Comparison of ENCODE assay signal across 20 mouse cellular contexts in the genomic region with DNA sequence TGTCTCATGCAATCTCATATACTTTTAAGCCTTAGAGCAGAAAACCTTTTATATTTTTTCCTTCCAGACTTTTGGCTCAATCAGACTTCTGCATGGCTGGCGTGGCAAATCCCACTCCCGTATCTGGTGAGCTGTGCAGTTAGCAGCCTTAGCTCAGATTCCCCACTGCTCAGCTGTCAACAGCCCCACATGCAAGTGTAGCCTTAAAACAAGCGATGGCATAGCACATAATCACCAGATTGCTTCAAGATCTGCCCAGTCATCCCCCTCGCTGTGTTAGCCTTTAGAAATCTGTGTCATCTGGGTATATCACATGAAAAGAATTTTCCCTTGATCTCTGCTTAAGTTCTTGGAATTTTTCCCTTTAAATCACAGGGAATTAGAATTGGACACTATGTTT.
DNase-seq lines count a peak whose midpoint lies in the region; ATAC-seq lines count a peak whose summit lies in the region.
"Had no signal": no experiment of that assay in that cellular context is flagged by ENCODE, and none has a peak within 500 bp of the region (broad histone marks: within the 10 kb centered on the region; RNA-seq: fewer than 3 reads in every experiment).

No protein-coding gene starts in this region.

- H3K4me1 ChIP-seq in forebrain, embryonic 16.5 days (replicated peaks; ENCODE audit: control insufficient read depth, insufficient read depth, low read length): peaks cover 2% of the 10 kb centered on the region; the same call in 1 of the 2 replicates
- no peaks in the 10 kb centered on the region for H3K4me1 ChIP-seq in forebrain, embryonic 11.5 days (replicated peaks; ENCODE audit: control insufficient read depth, insufficient read depth, low read length)
- H3K4me1 ChIP-seq in intestine, embryonic 15.5 days (replicated peaks): no peaks in the 10 kb centered on the region
- H3K4me1 ChIP-seq: hindbrain, embryonic 15.5 days; limb, embryonic 13.5 days; liver, embryonic 15.5 days; megakaryocyte, embryonic 14.5 days had no signal

- 0 out of 2 replicates have a peak, but pooled peaks have one; percentile 50 for ATAC-seq in forebrain, embryonic 16.5 days
- no peak for ATAC-seq in forebrain, embryonic 11.5 days (replicated peaks; ENCODE audit: low FRiP score)
- no peak for ATAC-seq in intestine, embryonic 15.5 days
- ATAC-seq: lung, postnatal 0 days had no signal

- no peak overlapping the region for H3K4me3 ChIP-seq in forebrain, embryonic 16.5 days (replicated peaks; ENCODE audit: low read length)
- H3K4me3 ChIP-seq in forebrain, embryonic 11.5 days (ENCODE audit: low read depth, low read length): no peak overlapping the region
- no peak overlapping the region for H3K4me3 ChIP-seq in intestine, embryonic 15.5 days (replicated peaks)
- H3K4me3 ChIP-seq: erythroblast, embryonic 14.5 days; hindbrain, embryonic 15.5 days; limb, embryonic 13.5 days; liver, embryonic 15.5 days; megakaryocyte, embryonic 14.5 days had no signal

- H3K9me3 ChIP-seq in forebrain, embryonic 16.5 days (ENCODE audit: control insufficient read depth, low read length): no peaks in the 10 kb centered on the region
- no peaks in the 10 kb centered on the region for H3K9me3 ChIP-seq in forebrain, embryonic 11.5 days (ENCODE audit: control insufficient read depth, low read length)
- no peaks in the 10 kb centered on the region for H3K9me3 ChIP-seq in intestine, embryonic 15.5 days
- H3K9me3 ChIP-seq: hindbrain, embryonic 15.5 days; limb, embryonic 13.5 days; liver, embryonic 15.5 days; megakaryocyte, embryonic 14.5 days had no signal

- no peak overlapping the region for H3K4me2 ChIP-seq in forebrain, embryonic 16.5 days (ENCODE audit: low read length)
- no peak overlapping the region for H3K4me2 ChIP-seq in forebrain, embryonic 11.5 days (ENCODE audit: low read depth, low read length, severe bottlenecking)
- no peak overlapping the region for H3K4me2 ChIP-seq in intestine, embryonic 15.5 days (replicated peaks)
- H3K4me2 ChIP-seq: heart, embryonic 11.5 days; hindbrain, embryonic 15.5 days; limb, embryonic 13.5 days; liver, embryonic 15.5 days had no signal

- no peak overlapping the region for H3K9ac ChIP-seq in forebrain, embryonic 16.5 days (replicated peaks; ENCODE audit: low read depth, low read length)
- no peak overlapping the region for H3K9ac ChIP-seq in forebrain, embryonic 11.5 days (ENCODE audit: low read length)
- H3K9ac ChIP-seq in intestine, embryonic 15.5 days: no peak overlapping the region
- H3K9ac ChIP-seq: hindbrain, embryonic 15.5 days; limb, embryonic 13.5 days; liver, embryonic 15.5 days had no signal

- 53% methylated on average over 4 of the region's 4 CpGs for WGBS in forebrain, embryonic 16.5 days
- 72% methylated on average over 4 of the region's 4 CpGs for WGBS in forebrain, embryonic 11.5 days
- 73% methylated on average over 4 of the region's 4 CpGs for WGBS in intestine, embryonic 15.5 days

- no peaks in the 10 kb centered on the region for H3K27me3 ChIP-seq in forebrain, embryonic 16.5 days (replicated peaks; ENCODE audit: control insufficient read depth, insufficient read depth, low read length)
- H3K27me3 ChIP-seq in forebrain, embryonic 11.5 days (ENCODE audit: control insufficient read depth, insufficient read depth, low read length): no peaks in the 10 kb centered on the region
- no peaks in the 10 kb centered on the region for H3K27me3 ChIP-seq in intestine, embryonic 15.5 days (replicated peaks)
- H3K27me3 ChIP-seq: hindbrain, embryonic 15.5 days; limb, embryonic 13.5 days; liver, embryonic 15.5 days; megakaryocyte, embryonic 14.5 days had no signal

- no peak overlapping the region for H3K27ac ChIP-seq in forebrain, embryonic 16.5 days (ENCODE audit: low read length)
- H3K27ac ChIP-seq in forebrain, embryonic 11.5 days (ENCODE audit: low read depth, low read length): no peak overlapping the region
- H3K27ac ChIP-seq in intestine, embryonic 15.5 days: no peak overlapping the region
- H3K27ac ChIP-seq: hindbrain, embryonic 15.5 days; limb, embryonic 13.5 days; liver, embryonic 15.5 days had no signal

- no peaks in the 10 kb centered on the region for H3K36me3 ChIP-seq in forebrain, embryonic 16.5 days (ENCODE audit: control insufficient read depth, insufficient read depth)
- no peaks in the 10 kb centered on the region for H3K36me3 ChIP-seq in forebrain, embryonic 11.5 days (ENCODE audit: control insufficient read depth, insufficient read depth, low read length)
- no peaks in the 10 kb centered on the region for H3K36me3 ChIP-seq in intestine, embryonic 15.5 days
- H3K36me3 ChIP-seq: hindbrain, embryonic 15.5 days; limb, embryonic 13.5 days; liver, embryonic 15.5 days had no signal

- no peak for DNase-seq in forebrain, embryonic 11.5 days (ENCODE audit: low spot score)
- peak; percentile 25 for DNase-seq in left cerebral cortex, postnatal 4 days
- no peak for DNase-seq in left cerebral cortex, adult 11 months (ENCODE audit: low spot score)
- DNase-seq in cerebellum, adult 8-10 months: peak; percentile 23
- peak; percentile 39 for DNase-seq in layer of hippocampus, adult 9-11 months
- DNase-seq in adrenal gland, postnatal 25 days: no peak
- DNase-seq: adrenal gland, postnatal 36 days; heart, postnatal 14 days; kidney, adult 2 months; kidney, postnatal 25 days; thymus, postnatal 25 days had no signal

- intact Hi-C loops in left cerebral cortex, postnatal 4 days (cut with DNase I): no loop called here

Comparison
In these comparisons a context has a peak if more than half of its experiments do, and no peak if none do; other contexts are left out.
1. DNase-seq: peak in left cerebral cortex, postnatal 4 days (single experiment), cerebellum, adult 8-10 months (single experiment) and layer of hippocampus, adult 9-11 months (single experiment); none in forebrain, embryonic 11.5 days (single experiment), left cerebral cortex, adult 11 months (single experiment) and adrenal gland, postnatal 25 days (single experiment).